Mouse (Mus musculus): Measurements from ENCODE around the gene Gm15737.

Gm15737 gene

DNA sequence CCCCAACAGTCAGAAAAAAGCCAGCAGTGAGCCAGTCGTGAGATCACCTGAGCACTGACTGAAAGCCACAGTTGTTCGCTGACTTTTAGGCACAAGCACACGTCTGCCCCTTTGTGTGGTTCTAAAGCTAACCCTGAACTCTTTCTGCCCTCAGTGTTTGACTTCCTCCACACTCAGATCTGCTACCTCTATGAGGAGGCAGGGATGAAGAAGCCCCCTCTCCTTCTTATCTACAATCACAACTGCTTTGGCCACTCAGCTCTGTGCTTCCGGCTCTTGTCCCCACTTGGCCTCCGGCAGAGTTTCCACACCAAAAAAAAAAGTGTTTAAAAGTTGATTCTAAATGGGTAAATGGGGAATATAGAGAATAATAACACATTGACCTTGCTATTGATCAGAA lies 7.0 kb downstream of the Gm15737 start:
- DNase-seq = peak; percentile 78

DNA sequence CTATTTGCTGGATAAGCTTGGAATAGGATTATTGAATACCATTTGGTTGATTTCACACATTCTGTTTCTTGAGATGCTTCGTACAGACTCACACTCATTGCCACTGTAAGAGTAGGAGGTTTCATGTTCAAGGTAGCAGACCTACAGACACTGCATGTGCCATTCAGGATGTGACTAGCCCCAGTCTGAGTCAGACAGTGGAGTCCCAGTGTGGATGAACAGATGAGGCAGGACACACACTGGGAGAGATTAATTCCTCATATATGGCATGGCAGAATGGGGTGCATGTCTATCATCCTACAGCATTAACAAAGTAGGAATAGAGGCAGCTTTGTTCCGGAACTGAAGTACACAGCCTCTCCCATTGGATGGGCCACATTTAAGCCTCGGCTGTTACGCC lies 8.1 kb downstream of the Gm15737 start:
- DNase-seq = peak; percentile 53

DNA sequence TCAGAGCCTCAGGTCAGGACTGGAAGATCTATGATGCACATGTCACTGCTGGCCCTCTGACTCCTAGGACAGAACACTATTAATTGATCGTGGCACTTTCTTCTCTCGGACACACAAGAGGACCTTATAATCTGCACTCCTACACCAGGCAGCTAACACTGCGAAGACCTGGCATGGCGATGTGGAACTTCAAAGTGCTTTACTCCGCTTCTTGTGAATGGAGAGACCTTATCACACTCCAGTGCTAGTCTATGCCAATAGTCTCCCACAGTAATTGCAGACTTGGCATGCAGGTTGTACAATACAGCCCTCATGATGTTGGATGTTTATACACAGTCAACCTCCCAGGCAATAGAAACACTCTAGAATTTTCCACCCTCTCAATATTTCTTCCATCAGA lies 9.6 kb downstream of the Gm15737 start:
- peak; percentile 87 for DNase-seq

DNA sequence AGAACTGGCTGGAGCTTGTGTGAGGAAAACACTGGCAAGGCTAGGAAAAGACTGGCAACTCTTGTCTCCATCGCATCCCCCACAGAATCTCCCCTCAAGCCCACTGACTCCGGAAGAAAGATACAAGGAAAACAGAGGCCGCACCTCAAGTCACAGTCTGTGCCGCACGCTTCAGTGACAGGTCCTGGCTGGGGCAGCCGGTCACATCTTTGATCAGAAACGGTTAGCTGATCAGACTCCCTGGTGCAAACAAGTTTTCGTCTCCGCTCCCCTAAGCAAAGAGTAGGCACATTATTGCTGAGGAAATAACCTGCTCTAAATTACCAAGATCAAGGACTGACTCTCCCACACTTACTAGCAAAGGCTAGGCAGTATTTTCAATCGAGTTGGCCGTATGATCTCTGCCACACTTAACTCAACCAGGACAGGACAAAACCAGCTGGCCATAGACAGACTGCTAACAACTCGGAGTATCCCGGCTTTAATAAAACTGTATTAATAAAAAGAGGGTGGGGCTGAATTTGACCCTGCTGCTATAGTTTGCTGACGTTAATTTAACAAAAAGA lies 10.6 kb downstream of the Gm15737 start:
- peak; percentile 83 for DNase-seq

DNA sequence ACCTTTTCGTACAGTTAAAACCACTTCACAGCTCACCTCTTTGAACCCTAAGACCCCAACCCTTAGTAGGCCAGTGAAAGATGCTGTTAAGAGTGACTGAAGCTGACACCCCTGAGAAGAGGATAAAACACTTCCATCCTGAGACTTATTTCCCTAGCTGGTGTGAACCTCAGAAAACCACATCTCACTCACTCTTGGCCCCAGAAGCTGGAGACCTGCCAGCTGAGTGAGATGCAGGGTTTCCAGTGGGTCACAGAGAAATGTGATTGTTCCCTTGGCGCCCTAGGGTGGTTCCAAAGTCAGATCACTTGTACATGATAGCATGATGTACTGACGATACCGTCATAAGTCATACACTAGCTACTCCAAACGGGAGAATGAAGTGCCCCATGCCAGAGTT lies 13.3 kb downstream of the Gm15737 start:
- DNase-seq = peak; percentile 84

DNA sequence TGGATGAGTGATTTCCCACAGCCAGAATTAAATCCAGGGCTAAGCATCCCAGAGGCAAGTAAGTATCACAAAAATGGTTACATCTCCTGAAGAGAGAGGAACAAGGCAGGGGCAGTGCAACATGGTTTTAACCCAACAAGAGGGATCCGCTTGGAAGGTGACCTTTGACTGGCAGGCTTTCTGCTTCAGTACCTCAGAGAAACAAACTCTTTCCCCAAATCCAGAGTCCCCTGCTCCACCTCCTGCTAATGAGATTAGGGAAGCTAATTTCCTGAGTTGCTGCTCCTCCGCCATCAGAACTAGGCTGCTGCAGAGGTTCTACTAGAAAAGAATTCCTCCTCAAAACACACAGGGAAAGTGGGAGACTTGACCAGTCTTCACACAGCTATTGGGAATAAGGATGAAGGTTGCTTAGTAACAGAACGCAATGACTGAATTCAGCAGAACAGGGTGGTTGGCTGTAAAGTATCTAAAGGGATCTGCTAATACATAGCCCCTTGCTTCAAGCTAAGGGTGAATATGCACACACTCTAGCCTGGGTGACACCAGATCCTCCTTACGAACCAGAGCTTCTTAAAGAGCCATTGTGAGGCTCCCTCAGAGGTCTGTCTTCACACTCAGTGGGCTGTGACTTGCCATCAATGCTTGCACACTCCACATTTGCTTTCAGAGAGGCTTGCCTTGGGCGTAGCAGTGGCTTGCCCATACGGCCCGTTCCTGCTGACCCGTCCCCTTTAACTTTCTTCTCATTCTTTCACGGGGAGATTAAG lies 14.2 kb downstream of the Gm15737 start:
- peak; percentile 73 for DNase-seq

DNA sequence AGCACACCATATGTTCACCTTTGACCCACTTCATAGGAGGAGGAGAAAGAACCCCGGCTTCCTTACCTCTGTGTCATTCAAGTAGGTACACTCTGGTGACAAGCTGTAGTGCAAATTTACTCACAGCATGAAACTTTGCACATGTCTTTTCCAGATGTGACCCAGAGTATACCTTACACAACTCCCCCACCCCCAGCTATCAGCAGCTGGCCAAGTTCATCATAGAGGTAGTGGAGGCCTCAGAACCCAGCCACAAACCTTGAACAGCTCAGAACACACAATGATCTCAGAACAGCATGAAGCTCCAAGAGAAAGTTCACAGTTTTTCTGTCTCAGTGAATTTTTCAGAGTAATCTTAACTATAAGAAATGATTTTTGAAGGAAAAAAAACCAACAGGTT lies 22.4 kb downstream of the Gm15737 start:
- no peak for DNase-seq

DNA sequence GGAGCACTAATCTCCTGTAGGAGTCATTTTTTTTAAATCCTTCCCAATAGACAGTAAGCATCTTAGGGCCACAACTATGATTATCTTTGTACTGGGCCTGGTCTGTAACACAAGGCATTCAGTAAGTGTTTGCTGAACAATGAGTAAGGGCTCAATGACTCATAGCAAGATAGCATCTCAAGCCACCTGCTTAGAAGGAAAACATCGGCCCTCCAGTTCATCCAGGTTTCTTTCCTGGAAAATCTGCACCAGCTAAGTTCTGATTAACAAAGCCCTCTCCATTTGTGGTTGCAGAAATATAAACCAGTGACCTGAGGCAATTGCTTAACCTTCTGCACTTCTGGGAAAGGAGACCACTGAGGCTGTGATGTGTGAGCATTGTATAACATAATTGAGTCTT lies 34.9 kb downstream of the Gm15737 start:
- DNase-seq = peak; percentile 54

DNA sequence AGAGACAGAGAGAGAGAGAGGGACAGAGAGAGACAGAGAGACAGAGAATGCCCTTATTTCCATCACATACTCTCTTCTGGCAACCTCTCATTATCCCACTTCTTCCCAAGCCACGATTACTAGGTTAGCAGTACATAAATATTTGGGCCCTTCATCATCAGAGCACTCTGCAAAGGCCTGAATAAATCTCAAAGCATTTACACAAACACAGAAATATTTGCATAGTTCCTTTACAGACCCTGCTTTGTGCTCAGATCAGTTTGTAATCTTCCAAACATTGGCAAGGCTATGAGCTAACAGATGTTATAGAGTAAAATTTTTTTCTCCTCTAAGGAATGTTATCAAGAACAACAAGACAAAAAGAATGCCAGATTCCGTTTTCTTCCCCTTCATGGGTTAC lies 35.3 kb downstream of the Gm15737 start:
- no peak for DNase-seq

DNA sequence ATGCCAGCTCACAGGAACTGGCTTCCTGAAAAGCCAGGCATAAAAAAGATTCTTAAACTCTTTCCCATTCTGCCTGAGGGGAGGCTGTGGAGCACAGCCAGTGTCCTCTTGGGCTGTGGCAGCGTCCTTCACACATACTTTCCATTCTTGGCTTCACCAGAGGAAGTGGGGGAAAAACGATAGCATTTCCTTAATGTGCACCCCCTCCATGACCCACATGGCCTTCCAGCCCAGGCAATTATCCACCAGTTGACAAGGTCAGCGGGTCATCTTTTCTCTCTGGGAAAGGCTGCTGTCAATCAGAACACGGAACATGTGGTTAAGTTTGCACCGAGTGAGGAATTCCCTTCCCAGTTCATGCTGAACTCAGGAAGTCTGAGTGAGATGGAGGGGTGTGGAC lies 36.8 kb downstream of the Gm15737 start:
- DNase-seq = peak; percentile 96

DNA sequence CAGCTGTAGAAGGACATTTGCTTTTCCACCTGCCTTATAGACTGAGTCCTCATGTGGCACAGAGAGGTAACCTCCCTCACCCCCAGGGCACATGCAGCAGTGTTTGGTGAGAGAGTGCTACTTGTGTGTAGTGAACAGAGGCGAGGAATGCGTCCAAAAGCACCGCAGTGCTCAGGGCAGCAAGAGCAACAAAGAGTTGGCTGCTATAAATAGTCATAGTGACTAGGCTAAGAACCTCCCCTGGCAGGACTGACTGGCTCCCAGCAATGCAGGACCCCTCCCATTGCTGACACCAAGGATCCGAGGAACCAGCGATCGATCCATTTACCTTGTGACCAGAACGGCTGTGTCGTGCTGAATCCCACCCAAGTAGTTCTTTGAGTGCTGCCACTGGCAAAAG lies 40.2 kb downstream of the Gm15737 start:
- DNase-seq = peak; percentile 95

DNA sequence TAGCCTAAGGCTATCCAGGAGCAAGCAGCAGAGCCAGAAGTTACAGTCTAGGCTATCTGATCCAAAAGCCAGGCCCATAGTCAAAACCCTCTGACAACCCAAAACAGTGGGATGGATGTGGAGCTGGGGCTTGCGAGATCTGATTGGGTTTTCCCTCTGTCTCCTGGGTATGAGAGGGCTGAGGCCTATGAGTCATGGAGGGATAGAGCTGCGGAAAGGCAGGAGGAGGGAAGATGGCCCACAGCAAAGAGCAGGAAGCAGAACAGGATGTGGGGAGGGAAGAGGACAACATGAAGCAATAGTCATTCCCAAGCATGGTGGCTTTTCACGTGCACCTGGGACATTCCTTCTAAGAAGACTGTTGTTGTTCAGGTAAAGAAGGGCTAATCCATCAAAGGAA lies 41.5 kb downstream of the Gm15737 start:
- DNase-seq = peak; percentile 91

DNA sequence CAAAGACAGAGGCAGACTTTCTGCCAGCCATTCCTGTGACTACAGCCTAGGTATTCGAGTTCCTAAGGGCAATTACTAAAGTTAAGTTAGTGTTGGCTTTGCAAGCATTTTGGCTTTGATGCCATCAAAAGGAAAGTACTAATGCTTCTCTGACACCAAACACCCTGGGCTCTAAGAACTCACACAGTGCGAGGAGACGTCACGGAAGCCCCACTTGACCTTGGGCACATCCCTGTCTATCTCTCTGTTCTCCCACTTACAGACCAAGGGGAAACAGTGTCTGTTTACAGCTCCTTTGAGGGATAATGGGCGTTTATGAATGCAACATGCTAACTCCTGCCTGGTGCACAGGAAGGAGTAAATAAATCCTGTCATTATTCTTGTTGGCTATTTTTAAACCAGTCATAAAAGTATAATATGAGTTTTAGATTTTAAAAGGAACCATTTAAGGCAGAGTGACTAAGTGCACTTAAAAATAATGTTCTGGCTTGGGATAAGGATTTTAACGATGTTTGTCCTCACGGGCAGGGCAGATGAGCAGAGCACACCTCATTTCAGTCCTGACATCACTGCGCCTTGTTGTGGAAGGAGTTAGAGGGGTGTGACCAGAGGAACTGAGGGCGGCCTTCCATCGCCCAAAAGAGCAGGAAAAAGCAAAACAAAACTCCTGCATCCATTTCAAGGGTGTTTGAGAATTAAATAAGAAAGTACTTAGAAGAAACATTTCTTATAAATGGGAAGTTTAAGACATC lies 52.0 kb downstream of the Gm15737 start:
- DNase-seq = no peak

DNA sequence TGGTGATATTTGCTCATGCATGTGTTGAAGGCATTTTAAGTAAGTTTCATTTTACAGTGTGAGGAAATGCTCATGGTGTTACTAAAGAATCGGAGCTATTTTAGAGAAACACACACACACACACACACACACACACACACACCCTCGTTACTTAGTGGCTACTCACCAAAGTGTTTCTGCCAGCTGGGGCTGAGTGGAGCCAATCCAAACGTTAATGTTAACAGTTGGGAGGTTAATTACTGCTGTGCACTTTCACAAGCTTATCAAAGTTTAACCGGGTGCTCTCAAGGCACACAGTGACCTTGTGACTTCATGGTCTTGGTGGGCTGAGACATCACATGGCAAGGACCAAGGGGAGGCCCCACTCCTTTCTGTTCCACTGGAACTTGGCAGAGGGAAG lies 52.7 kb downstream of the Gm15737 start:
- peak; percentile 92 for DNase-seq

DNA sequence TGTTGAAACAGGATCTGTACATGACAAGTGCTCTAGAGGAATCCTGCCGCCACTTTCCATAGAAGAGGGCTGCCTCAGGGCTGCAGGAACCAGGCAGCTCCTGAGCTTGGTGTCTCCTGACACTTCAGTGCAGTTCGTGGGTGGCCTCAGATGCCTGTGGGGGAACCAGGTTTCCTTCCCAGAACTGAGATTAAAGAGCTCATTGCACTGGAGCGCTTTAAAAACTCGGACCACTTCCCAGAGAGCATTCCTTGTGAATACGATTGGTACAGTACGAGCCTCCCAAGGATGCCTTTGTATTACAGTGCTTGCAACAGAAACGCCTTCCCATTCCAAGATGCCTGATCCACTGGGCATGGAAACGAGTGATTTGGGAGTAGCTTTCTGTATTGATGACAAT lies 55.4 kb downstream of the Gm15737 start:
- no peak for DNase-seq

DNA sequence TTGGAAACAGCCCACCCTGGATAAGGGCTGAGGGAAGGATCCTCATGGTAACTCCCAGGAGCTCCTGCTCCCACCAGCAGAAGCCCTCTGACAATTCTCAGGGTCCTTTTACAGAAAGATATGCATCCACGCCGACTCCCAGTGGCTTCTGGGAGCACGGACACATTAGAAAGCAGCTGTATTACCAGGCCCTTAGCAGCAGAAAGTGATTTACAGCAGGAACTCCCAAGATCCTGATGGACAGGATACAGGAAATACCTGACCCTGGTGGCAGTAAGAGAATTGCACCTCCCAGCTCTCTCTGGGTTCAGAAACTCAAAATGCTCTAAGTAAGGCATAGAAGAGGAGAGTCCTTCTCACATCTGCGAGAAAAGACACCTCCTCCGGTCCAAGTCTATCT lies 59.1 kb downstream of the Gm15737 start:
- DNase-seq = peak; percentile 91
